Mouse (Mus musculus): ENCODE results near the gene Isl2. TPM values are rescaled to one million over a fixed set of nuclear protein-coding genes. Genes with fewer than 3 reads are reported as not detected.

The Isl2 gene
- polyA plus RNA-seq, 1 experiment from 2014 or later, result 2.1 TPM

- H3K4me1 ChIP-seq (replicated peaks; ENCODE audit: control insufficient read depth, insufficient read depth, low read length), result peaks cover 21% of the 10 kb centered on the region
- H3K4me3 ChIP-seq (ENCODE audit: low read depth, low read length), result peak overlapping the region; percentile 27
- H3K36me3 ChIP-seq (ENCODE audit: control insufficient read depth, insufficient read depth, low read length), result no peaks in the 10 kb centered on the region
- ATAC-seq (replicated peaks; ENCODE audit: low FRiP score) (no peak), DNase-seq (ENCODE audit: low spot score) (peak; percentile 75)
- peaks cover 100% of the 10 kb centered on the region for H3K27me3 ChIP-seq (replicated peaks; ENCODE audit: control insufficient read depth, insufficient read depth, low read length)
- no peak overlapping the region for H3K9ac ChIP-seq (ENCODE audit: low read depth, low read length)
- peak overlapping the region; percentile 78 for H3K4me2 ChIP-seq
- peaks cover 2% of the 10 kb centered on the region; the same call in 1 of the 2 replicates for H3K9me3 ChIP-seq (ENCODE audit: control insufficient read depth, low read length)
- no peak overlapping the region for H3K27ac ChIP-seq (ENCODE audit: low read depth, low read length)
- 2% methylated on average over 46 of the region's 46 CpGs for WGBS
These were observed 5.4 kb downstream of the Isl2 start for GRCm38 (mm10) chr9:55543703-55544401.

- peak; percentile 75 for DNase-seq (ENCODE audit: low spot score)
- ATAC-seq (replicated peaks; ENCODE audit: low FRiP score), result no peak
- no peaks in the 10 kb centered on the region for H3K36me3 ChIP-seq (ENCODE audit: control insufficient read depth, insufficient read depth, low read length)
- peaks cover 100% of the 10 kb centered on the region for H3K27me3 ChIP-seq (replicated peaks; ENCODE audit: control insufficient read depth, insufficient read depth, low read length)
- H3K4me1 ChIP-seq (replicated peaks; ENCODE audit: control insufficient read depth, insufficient read depth, low read length), result peaks cover 25% of the 10 kb centered on the region
- H3K27ac ChIP-seq (ENCODE audit: low read depth, low read length), result no peak overlapping the region
- H3K9me3 ChIP-seq (ENCODE audit: control insufficient read depth, low read length), result peaks cover 2% of the 10 kb centered on the region; the same call in 1 of the 2 replicates
- whole genome bisulfite sequencing, result 3% methylated on average over 30 of the region's 30 CpGs
- H3K9ac ChIP-seq (ENCODE audit: low read depth, low read length), result no peak overlapping the region
- peak overlapping the region; percentile 27 for H3K4me3 ChIP-seq (ENCODE audit: low read depth, low read length)
- H3K4me2 ChIP-seq, result peak overlapping the region; percentile 78
These were observed 6.5 kb downstream of the Isl2 start for GRCm38 (mm10) chr9:55544861-55545555.

GRCm38 (mm10) chr9:55545556-55546175 is 7.2 kb downstream of the Isl2 start:
- H3K27ac ChIP-seq (ENCODE audit: low read depth, low read length), result no peak overlapping the region
- H3K4me2 ChIP-seq, result peak overlapping the region; percentile 78
- ATAC-seq (replicated peaks; ENCODE audit: low FRiP score) (no peak), DNase-seq (ENCODE audit: low spot score) (no peak)
- peaks cover 2% of the 10 kb centered on the region; the same call in 1 of the 2 replicates for H3K9me3 ChIP-seq (ENCODE audit: control insufficient read depth, low read length)
- peaks cover 94% of the 10 kb centered on the region for H3K27me3 ChIP-seq (replicated peaks; ENCODE audit: control insufficient read depth, insufficient read depth, low read length)
- WGBS, result 12% methylated on average over 41 of the region's 41 CpGs
- no peaks in the 10 kb centered on the region for H3K36me3 ChIP-seq (ENCODE audit: control insufficient read depth, insufficient read depth, low read length)
- peaks cover 25% of the 10 kb centered on the region for H3K4me1 ChIP-seq (replicated peaks; ENCODE audit: control insufficient read depth, insufficient read depth, low read length)
- H3K9ac ChIP-seq (ENCODE audit: low read depth, low read length), result no peak overlapping the region
- peak overlapping the region; percentile 33; the same call in 1 of the 2 replicates for H3K4me3 ChIP-seq (ENCODE audit: low read depth, low read length)

- H3K4me3 ChIP-seq (ENCODE audit: low read depth, low read length), result peak overlapping the region; percentile 33
- WGBS, result 4% methylated on average over 63 of the region's 63 CpGs
These were observed 7.9 kb downstream of the Isl2 start for GRCm38 (mm10) chr9:55546176-55547010.

GRCm38 (mm10) chr9:55548871-55549270 is 10.4 kb downstream of the Isl2 start:
- Histone ChIP-seq H3K4me3 (ENCODE audit: low read depth, low read length) (no peak overlapping the region), H3K9ac (ENCODE audit: low read depth, low read length) (no peak overlapping the region), H3K36me3 (ENCODE audit: control insufficient read depth, insufficient read depth, low read length) (no peaks in the 10 kb centered on the region), H3K27ac (ENCODE audit: low read depth, low read length) (no peak overlapping the region), H3K27me3 (replicated peaks; ENCODE audit: control insufficient read depth, insufficient read depth, low read length) (peaks cover 62% of the 10 kb centered on the region), H3K4me1 (replicated peaks; ENCODE audit: control insufficient read depth, insufficient read depth, low read length) (peaks cover 16% of the 10 kb centered on the region), H3K4me2 (peak overlapping the region; percentile 49), H3K9me3 (ENCODE audit: control insufficient read depth, low read length) (peaks cover 2% of the 10 kb centered on the region; the same call in 1 of the 2 replicates)
- ATAC-seq (replicated peaks; ENCODE audit: low FRiP score) (no peak), DNase-seq (ENCODE audit: low spot score) (no peak)
- 23% methylated on average over 3 of the region's 3 CpGs for WGBS

More at GRCm38 (mm10) chr9:55546176-55547010, 7.9 kb downstream of the Isl2 start:
- H3K4me1 ChIP-seq (replicated peaks; ENCODE audit: control insufficient read depth, insufficient read depth, low read length), result peaks cover 24% of the 10 kb centered on the region
- no peak overlapping the region for H3K9ac ChIP-seq (ENCODE audit: low read depth, low read length)
- ATAC-seq (replicated peaks; ENCODE audit: low FRiP score) (peak; percentile 57), DNase-seq (ENCODE audit: low spot score) (peak; percentile 71)
- peak overlapping the region; percentile 78 for H3K4me2 ChIP-seq
- H3K27ac ChIP-seq (ENCODE audit: low read depth, low read length), result no peak overlapping the region
- H3K9me3 ChIP-seq (ENCODE audit: control insufficient read depth, low read length), result peaks cover 2% of the 10 kb centered on the region; the same call in 1 of the 2 replicates
- peaks cover 87% of the 10 kb centered on the region for H3K27me3 ChIP-seq (replicated peaks; ENCODE audit: control insufficient read depth, insufficient read depth, low read length)
- H3K36me3 ChIP-seq (ENCODE audit: control insufficient read depth, insufficient read depth, low read length), result no peaks in the 10 kb centered on the region

- WGBS, result 9% methylated on average over 16 of the region's 16 CpGs
- no peak for DNase-seq (ENCODE audit: low spot score)
- 0 out of 2 replicates have a peak overlapping the region, but pooled peaks have one; percentile 20 for H3K9ac ChIP-seq (ENCODE audit: low read depth, low read length)
- H3K27ac ChIP-seq (ENCODE audit: low read depth, low read length), result no peak overlapping the region
- H3K4me3 ChIP-seq (ENCODE audit: low read depth, low read length), result no peak overlapping the region
- H3K36me3 ChIP-seq (ENCODE audit: control insufficient read depth, insufficient read depth, low read length), result no peaks in the 10 kb centered on the region
- H3K4me2 ChIP-seq, result peak overlapping the region; percentile 49
- H3K27me3 ChIP-seq (replicated peaks; ENCODE audit: control insufficient read depth, insufficient read depth, low read length), result peaks cover 57% of the 10 kb centered on the region
- peaks cover 2% of the 10 kb centered on the region; the same call in 1 of the 2 replicates for H3K9me3 ChIP-seq (ENCODE audit: control insufficient read depth, low read length)
- no peak for ATAC-seq (replicated peaks; ENCODE audit: low FRiP score)
- peaks cover 16% of the 10 kb centered on the region for H3K4me1 ChIP-seq (replicated peaks; ENCODE audit: control insufficient read depth, insufficient read depth, low read length)
These were observed 10.9 kb downstream of the Isl2 start for GRCm38 (mm10) chr9:55549302-55549890.

GRCm38 (mm10) chr9:55554986-55555385 is 16.5 kb downstream of the Isl2 start:
- no peaks in the 10 kb centered on the region for H3K36me3 ChIP-seq (ENCODE audit: control insufficient read depth, insufficient read depth, low read length)
- no peak for DNase-seq (ENCODE audit: low spot score)
- no peak overlapping the region for H3K4me2 ChIP-seq
- H3K27ac ChIP-seq (ENCODE audit: low read depth, low read length), result no peak overlapping the region
- H3K4me3 ChIP-seq (ENCODE audit: low read depth, low read length), result no peak overlapping the region
- peaks cover under 1% of the 10 kb centered on the region; the same call in 1 of the 2 replicates for H3K27me3 ChIP-seq (replicated peaks; ENCODE audit: control insufficient read depth, insufficient read depth, low read length)
- H3K9me3 ChIP-seq (ENCODE audit: control insufficient read depth, low read length), result no peaks in the 10 kb centered on the region
- no peaks in the 10 kb centered on the region; the same call in 1 of the 2 replicates for H3K4me1 ChIP-seq (replicated peaks; ENCODE audit: control insufficient read depth, insufficient read depth, low read length)
- WGBS, result 17% methylated on average over 1 of the region's 1 CpGs
- no peak overlapping the region for H3K9ac ChIP-seq (ENCODE audit: low read depth, low read length)
- ATAC-seq (replicated peaks; ENCODE audit: low FRiP score), result no peak

Data from liver, embryonic 11.5 days (tissue).